Mouse (Mus musculus) lung, postnatal 0 days (tissue): ENCODE data around the gene Trp73.

ENCODE experiments used
- CTCF ChIP-seq: IDR thresholded peaks from 2 replicates; pipeline ENCODE4 v1.5.1; 2016; ENCODE audit warnings: antibody characterized with exemption, mild to moderate bottlenecking
- EP300 ChIP-seq: IDR thresholded peaks from 2 replicates; pipeline ENCODE4 v1.6.1; 2016; ENCODE audit warnings: antibody characterized with exemption, mild to moderate bottlenecking, control low read depth

GRCm38 (mm10) chr4:154051401-154051800 is 88.6 kb downstream of the Trp73 start:
- no peak for TF ChIP-seq CTCF
- TF ChIP-seq EP300: no peak
